Mouse (Mus musculus) G1E (cell line): ENCODE measurements around the gene Bag5.

Source experiments
- CTCF ChIP-seq: IDR thresholded peaks from 2 replicates; pipeline ENCODE4 v1.5.1; 2012; ENCODE audit warnings: low read depth, low read length, inconsistent platforms, mixed read lengths
- GATA1 ChIP-seq: IDR thresholded peaks from 2 replicates; pipeline ENCODE4 v1.6.1; 2012; ENCODE audit warnings: borderline replicate concordance, low read length, inconsistent platforms, mixed read lengths

DNA sequence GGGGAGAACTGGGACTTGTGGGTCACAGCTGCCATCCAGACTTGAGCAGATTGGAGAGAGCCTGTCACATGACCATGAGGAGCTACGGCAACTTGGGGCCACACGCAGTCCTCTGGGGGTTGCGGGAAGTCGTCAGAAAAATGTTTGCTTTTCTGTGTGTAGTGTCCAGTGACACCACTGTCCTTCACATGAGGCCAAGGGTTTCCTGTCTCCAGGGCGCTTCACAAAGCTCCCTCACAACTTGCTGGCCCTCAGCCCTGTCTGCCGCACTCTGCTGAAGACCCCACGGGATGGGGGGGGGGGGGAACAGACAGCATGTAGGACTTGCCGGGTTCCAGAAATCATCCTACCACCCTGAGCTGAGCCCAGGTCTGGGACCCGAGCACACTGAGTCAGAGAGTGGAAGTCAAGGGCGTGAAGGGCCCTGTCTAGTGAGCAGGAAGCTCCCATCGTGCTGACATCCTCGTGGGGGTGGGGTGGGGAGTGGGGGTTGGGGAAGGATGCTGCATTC lies 18.7 kb downstream of the Bag5 start:
- TF ChIP-seq GATA1 (no peak), CTCF (no peak)
